Mouse (Mus musculus) stomach, embryonic 14.5 days (tissue): ENCODE data around the gene Ttll2. TPM values are rescaled to one million over a fixed set of nuclear protein-coding genes. Genes with fewer than 3 reads are reported as not detected.
"Not testable (repeated sequence)": the region's sequence is repeated elsewhere in the genome, so short reads cannot be mapped to it uniquely, and the experiment has no call there.

Experiments
- ATAC-seq: fragments of 200-750 bp; cut with Nextera tagmentation; 2 replicates; pipeline ENCODE4 v1.8.0; 2017; ENCODE audit warnings: low read depth, moderate TSS enrichment; ENCODE audit not compliant: insufficient number of reproducible peaks, insufficient read depth, low FRiP score
- H3K27ac ChIP-seq: fragments of 300-500 bp; sonication (generic); 2 replicates; pipeline ENCODE4 v1.5.1; 2014; ENCODE audit warnings: mild to moderate bottlenecking, low read length, moderate library complexity, mixed read lengths
- H3K27me3 ChIP-seq: fragments of 300-500 bp; sonication (generic); 2 replicates; pipeline ENCODE4 v1.6.1; 2014; ENCODE audit warnings: low read length, control low read depth, mixed read lengths; ENCODE audit not compliant: control insufficient read depth, insufficient read depth
- H3K36me3 ChIP-seq: fragments of 300-500 bp; sonication (generic); 2 replicates; pipeline ENCODE4 v1.6.1; 2014; ENCODE audit warnings: mild to moderate bottlenecking, control low read depth, low read length, moderate library complexity, mixed read lengths; ENCODE audit not compliant: control insufficient read depth, insufficient read depth
- H3K4me1 ChIP-seq: fragments of 300-500 bp; sonication (generic); 2 replicates; pipeline ENCODE4 v1.6.1; 2014; ENCODE audit warnings: low read length, control low read depth, mixed read lengths; ENCODE audit not compliant: control insufficient read depth, insufficient read depth
- H3K4me2 ChIP-seq: fragments of 300-500 bp; sonication (generic); replicated peaks from 2 replicates; pipeline ENCODE4 v1.6.1; 2014; ENCODE audit warnings: low read depth, low read length, control low read depth
- H3K4me3 ChIP-seq: fragments of 300-500 bp; sonication (generic); 2 replicates; pipeline ENCODE4 v1.5.1; 2014; ENCODE audit warnings: low read depth, low read length, control low read depth
- H3K9ac ChIP-seq: fragments of 300-500 bp; sonication (generic); replicated peaks from 2 replicates; pipeline ENCODE4 v1.6.1; 2014; ENCODE audit warnings: low read depth, mild to moderate bottlenecking, control low read depth, low read length, moderate library complexity, mixed read lengths
- H3K9me3 ChIP-seq: fragments of 300-500 bp; sonication (generic); 2 replicates; pipeline ENCODE4 v1.6.1; 2016; ENCODE audit warnings: low read depth, low read length, control low read depth; ENCODE audit not compliant: control insufficient read depth
- WGBS: fragments of 180-500 bp; shearing (Covaris S2); extraction: QIAGEN DNeasy Blood & Tissue Kit; methylation state at CpG from one replicate; pipeline ENCODE4 v1.1.7; 2014; 5-methylcytosine and 5-hydroxymethylcytosine counted together
- polyA plus RNA-seq: library from polyadenylated mRNA; unstranded; fragments of >200 nt; fragmentation: Nextera tagmentation; extraction: Ambion mirVana; gene quantifications from 2 replicates; pipeline ENCODE4 v1.2.1, GENCODE M21; 2014

The Ttll2 gene
- polyA plus RNA-seq, 1 experiment from 2014 or later, result not detected

DNA sequence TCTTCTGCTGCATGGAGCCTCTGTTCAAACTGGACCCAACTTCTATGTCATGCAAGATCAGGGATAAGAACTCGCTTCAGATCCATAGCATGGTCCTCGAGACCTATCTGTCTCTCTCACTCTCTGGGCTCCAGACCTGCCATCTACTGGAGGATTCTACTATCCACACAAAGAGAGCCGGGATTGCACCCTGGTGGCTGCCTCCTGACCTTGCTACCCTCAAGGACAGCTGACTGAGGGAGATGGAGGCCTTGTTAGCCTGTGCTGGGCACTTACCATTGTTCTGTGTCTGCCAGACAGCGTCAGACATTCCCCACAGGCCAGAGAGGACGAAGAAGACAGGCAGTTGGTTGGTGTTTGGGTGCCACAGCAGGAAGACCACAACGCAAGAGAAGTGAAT is 16.9 kb upstream of the Ttll2 start:
- not testable (repeated sequence) for ATAC-seq, H3K4me3 ChIP-seq, H3K9me3 ChIP-seq, H3K4me1 ChIP-seq, H3K27me3 ChIP-seq, H3K36me3 ChIP-seq, H3K4me2 ChIP-seq, H3K27ac ChIP-seq, H3K9ac ChIP-seq
- 72% methylated on average over 6 of the region's 6 CpGs for WGBS

DNA sequence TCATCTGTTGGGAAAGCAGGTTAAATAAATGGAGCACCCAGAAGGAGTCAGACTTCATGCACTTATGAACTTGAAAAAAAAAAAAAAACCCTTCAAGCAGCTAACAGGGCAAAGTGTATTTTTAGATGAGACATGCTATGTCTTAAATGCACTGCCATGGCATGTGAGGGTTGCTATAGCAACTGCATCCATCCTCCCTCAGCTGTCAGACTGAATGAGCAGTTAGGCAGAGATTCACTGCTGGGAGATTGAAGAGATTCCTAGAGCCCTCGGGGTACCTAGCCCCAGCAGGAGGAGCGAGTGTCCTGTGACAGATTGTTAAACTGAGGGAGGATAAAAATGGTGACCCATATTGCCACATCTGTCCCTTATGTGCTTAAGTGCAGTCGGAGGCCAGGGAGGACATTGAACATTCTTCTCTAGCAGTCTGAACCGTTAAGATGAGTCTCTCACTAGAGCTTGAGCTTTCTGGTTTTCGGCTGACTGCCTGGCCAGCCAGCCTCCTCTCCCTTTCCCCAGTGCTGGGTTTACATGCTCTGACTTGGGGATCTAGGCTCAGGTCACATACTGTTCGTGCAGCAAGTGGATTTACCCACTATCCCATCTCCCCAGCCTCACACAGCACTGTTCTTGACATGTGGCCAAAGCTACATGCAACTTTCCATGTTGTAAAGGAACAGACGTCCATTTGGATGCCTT is 14.3 kb upstream of the Ttll2 start:
- H3K36me3 ChIP-seq, H3K4me2 ChIP-seq, H3K27ac ChIP-seq, H3K9me3 ChIP-seq, H3K4me1 ChIP-seq, H3K27me3 ChIP-seq, H3K4me3 ChIP-seq, H3K9ac ChIP-seq, ATAC-seq: not testable (repeated sequence)
- 40% methylated on average over 4 of the region's 7 CpGs for WGBS

DNA sequence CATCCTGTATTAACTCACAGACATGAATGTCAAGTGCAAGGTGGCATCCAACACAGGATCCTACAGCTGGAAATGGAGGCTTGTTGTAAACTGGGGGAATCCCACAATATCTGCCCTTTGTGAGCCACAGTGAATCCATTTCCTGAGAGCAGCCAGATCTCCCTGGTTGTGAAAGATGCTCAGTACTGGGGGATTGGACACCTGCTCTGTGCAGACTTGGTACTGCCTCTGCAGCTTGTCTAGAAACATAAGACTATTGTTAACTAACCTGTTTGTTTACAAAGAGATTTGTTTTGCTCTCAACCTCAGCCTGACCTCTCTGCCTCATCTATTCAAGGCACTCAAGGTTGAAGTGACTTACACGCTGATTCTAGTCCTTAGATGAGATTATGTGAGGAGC is 13.8 kb upstream of the Ttll2 start:
- not testable (repeated sequence) for H3K4me3 ChIP-seq, H3K4me2 ChIP-seq, H3K27ac ChIP-seq, ATAC-seq, H3K9ac ChIP-seq, H3K36me3 ChIP-seq, H3K4me1 ChIP-seq, H3K9me3 ChIP-seq, H3K27me3 ChIP-seq
- no CpG with 5 or more reads among the region's 1 CpGs for WGBS

DNA sequence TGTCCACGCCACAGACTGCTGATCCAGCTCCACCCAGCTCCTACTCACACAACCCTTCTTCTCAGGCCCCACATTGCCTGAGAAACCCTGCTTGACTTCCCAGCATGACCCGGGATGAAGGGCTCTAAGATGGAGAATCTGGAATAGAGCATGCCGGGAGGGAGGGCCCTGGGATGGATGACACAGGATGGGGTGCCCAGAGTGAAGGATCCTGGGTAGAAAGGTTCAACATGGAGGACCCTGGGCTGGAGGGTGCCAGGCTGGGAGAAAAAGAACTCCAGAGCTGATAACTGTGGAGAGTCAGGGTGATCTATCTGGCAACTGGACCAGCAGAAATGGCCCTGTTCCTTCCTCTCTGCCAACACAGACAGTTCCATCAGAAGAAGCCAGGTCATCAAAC is 13.1 kb upstream of the Ttll2 start:
- peak; percentile 73 for ATAC-seq
- not testable (repeated sequence) for H3K9ac ChIP-seq, H3K4me2 ChIP-seq, H3K27me3 ChIP-seq, H3K9me3 ChIP-seq, H3K27ac ChIP-seq, H3K4me1 ChIP-seq, H3K4me3 ChIP-seq, H3K36me3 ChIP-seq
- WGBS, result no CpG with 5 or more reads among the region's 3 CpGs

DNA sequence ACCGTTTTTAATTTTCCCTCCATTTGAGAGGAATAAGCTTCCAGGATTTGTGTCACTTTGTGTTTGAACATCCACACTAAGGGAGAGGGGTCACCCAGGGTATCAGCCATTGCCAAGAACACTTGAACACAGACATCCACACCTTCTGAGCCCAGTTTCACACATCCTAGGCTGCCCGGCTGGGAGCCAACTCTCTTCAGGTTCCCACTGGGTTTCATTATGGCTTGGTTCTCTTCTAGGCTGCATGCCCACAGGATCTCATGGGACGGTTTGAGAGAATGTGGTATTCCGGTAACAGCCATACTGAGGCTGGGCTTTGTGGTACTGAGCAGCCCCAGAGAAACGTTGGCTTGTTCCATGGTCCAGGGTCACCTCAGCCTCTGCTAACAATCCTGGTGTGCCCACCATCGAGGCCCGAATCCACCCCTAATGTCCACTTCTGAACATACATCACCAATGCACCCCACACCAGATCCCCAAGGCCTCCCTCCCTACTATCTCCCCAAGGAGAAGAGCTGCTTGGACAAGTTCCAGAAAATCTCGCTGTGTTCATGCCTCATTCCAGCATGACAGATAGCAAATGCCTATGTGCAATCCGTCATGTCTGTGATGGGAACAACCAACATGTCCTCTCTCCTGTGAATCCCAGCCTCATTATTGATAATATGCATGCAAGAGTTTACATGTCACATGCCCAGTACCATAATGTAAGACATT is 8.4 kb upstream of the Ttll2 start:
- ATAC-seq, H3K4me3 ChIP-seq, H3K4me2 ChIP-seq, H3K27me3 ChIP-seq, H3K4me1 ChIP-seq, H3K9ac ChIP-seq, H3K9me3 ChIP-seq, H3K36me3 ChIP-seq, H3K27ac ChIP-seq: not testable (repeated sequence)
- WGBS, result 82% methylated on average over 9 of the region's 9 CpGs

DNA sequence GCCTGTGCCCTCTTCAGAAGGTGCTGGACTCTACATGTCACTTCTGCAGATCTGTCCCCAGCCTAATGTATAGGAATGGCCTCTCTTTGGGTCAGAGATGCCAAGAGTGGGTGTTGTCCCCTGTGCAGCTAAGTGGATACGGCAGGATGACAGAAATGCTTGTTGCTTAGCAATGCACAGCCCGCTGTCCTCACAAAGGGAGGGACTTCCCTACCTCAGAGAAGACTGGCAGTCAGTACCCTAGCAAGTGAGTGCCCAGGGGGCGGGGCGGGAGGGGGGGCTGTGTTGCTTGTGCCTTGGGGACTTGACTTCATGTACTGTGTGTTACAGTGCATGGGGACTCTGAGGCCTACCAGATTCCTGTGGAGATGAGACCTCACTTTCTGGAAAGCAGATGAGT is 7.3 kb upstream of the Ttll2 start:
- H3K27me3 ChIP-seq, H3K36me3 ChIP-seq, H3K4me1 ChIP-seq, H3K27ac ChIP-seq, H3K4me3 ChIP-seq, H3K4me2 ChIP-seq, H3K9ac ChIP-seq, ATAC-seq, H3K9me3 ChIP-seq: not testable (repeated sequence)
- 68% methylated on average over 4 of the region's 4 CpGs for WGBS

DNA sequence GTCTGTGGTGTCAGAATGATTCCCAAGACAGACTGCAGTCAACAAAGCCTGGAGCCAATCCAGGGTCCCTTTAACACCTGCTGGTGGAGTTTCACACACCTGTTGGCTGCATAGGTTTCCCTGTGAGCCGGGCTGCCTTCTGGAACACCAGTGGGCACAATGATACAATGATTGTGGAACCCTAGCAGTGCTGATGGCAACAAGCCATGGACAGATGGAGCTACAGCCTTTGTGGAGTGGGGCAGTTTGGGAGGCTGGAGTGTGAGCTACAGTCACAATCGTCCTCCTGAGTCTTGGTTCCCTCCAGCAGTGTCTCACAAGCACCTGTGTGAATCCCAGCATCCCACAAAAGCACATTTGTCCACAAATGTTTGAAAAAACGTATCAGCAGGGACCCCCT is 3.7 kb downstream of the Ttll2 start:
- H3K27me3 ChIP-seq, result not testable (repeated sequence)
- WGBS, result 68% methylated on average over 2 of the region's 3 CpGs

DNA sequence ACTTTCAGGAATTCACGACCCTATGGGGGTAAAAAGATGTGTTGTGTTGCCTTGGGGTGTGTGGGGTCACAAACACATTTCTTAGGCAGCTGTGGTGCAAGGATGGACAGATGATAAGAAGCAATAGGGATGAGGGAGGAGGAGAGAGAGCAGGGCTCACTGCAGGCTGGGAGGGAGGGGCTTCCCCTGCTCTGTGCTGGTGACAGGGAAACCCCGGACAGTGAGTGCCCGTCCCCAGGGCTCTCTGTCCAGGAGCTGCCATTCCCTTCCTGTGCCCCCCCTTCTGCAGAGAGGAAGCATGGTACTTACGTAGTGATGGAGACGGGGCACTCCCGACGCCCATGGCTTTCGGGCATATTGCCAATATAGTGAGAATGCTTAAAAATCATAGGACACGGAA is 15.1 kb downstream of the Ttll2 start:
- H3K27me3 ChIP-seq, H3K36me3 ChIP-seq, H3K4me2 ChIP-seq, H3K9ac ChIP-seq, H3K27ac ChIP-seq, ATAC-seq, H3K4me3 ChIP-seq, H3K9me3 ChIP-seq, H3K4me1 ChIP-seq: not testable (repeated sequence)
- WGBS, result 76% methylated on average over 7 of the region's 9 CpGs

More for the DNA sequence above, 3.7 kb downstream of the Ttll2 start:
- H3K4me2 ChIP-seq, H3K36me3 ChIP-seq, H3K4me1 ChIP-seq, H3K9me3 ChIP-seq, H3K4me3 ChIP-seq, H3K27ac ChIP-seq, H3K9ac ChIP-seq, ATAC-seq: not testable (repeated sequence)

DNA sequence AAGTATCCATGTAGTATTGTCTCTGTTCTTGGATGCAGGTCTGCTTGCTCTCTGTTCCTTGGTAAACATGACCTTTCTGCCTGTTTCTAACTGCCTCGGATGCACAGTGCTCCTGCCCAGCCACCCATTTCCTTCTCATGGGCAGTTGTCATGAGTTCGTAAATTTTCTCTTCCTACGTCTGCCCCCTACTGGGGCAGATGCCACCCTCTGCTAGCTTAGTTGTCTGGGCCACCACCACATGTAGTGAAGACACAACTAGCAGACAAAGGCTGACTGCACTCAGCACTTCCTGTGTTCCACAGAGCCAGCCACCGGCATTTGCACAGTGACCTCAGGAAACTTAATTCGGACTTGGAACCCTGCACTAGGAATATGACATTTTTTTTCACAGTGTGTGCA is 19.8 kb downstream of the Ttll2 start:
- not testable (repeated sequence) for H3K4me1 ChIP-seq, H3K27me3 ChIP-seq, H3K4me2 ChIP-seq, H3K9ac ChIP-seq, ATAC-seq, H3K36me3 ChIP-seq, H3K9me3 ChIP-seq, H3K27ac ChIP-seq, H3K4me3 ChIP-seq
- WGBS, result 81% methylated on average over 3 of the region's 5 CpGs
